Mouse (Mus musculus) forebrain, embryonic 11.5 days (tissue): ENCODE results near the gene Gls. TPM values are rescaled to one million over a fixed set of nuclear protein-coding genes. Genes with fewer than 3 reads are reported as not detected.

ENCODE experiments used
- ATAC-seq: fragments of 200-750 bp; cut with Nextera tagmentation; replicated peaks from 2 replicates; pipeline ENCODE4 v1.8.0; 2017; ENCODE audit warnings: moderate TSS enrichment; ENCODE audit not compliant: low FRiP score
- DNase-seq: peaks from one replicate; pipeline ENCODE4 v3.0.0-alpha.2; 2017; ENCODE audit warnings: low spot score
- H3K27ac ChIP-seq: fragments of 300-500 bp; sonication (generic); 2 replicates; pipeline ENCODE4 v1.5.1; 2014; ENCODE audit warnings: low read depth, low read length
- H3K27me3 ChIP-seq: fragments of 300-500 bp; sonication (generic); 2 replicates; pipeline ENCODE4 v1.6.1; 2014; ENCODE audit warnings: mild to moderate bottlenecking, low read length, mixed read lengths; ENCODE audit not compliant: control insufficient read depth, insufficient read depth
- H3K36me3 ChIP-seq: fragments of 300-500 bp; sonication (generic); 2 replicates; pipeline ENCODE4 v1.6.1; 2014; ENCODE audit warnings: mild to moderate bottlenecking, low read length, moderate library complexity, mixed read lengths; ENCODE audit not compliant: control insufficient read depth, insufficient read depth
- H3K4me1 ChIP-seq: fragments of 300-500 bp; sonication (generic); replicated peaks from 2 replicates; pipeline ENCODE4 v1.6.1; 2014; ENCODE audit warnings: low read length, mixed read lengths; ENCODE audit not compliant: control insufficient read depth, insufficient read depth
- H3K4me2 ChIP-seq: fragments of 300-500 bp; sonication (generic); 2 replicates; pipeline ENCODE4 v1.6.1; 2014; ENCODE audit warnings: low read depth, mild to moderate bottlenecking, low read length, moderate library complexity, mixed read lengths; ENCODE audit not compliant: severe bottlenecking
- H3K4me3 ChIP-seq: fragments of 300-500 bp; sonication (generic); 2 replicates; pipeline ENCODE4 v1.5.1; 2014; ENCODE audit warnings: low read depth, low read length
- H3K9ac ChIP-seq: fragments of 300-500 bp; sonication (generic); 2 replicates; pipeline ENCODE4 v1.6.1; 2014; ENCODE audit warnings: low read length
- H3K9me3 ChIP-seq: fragments of 300-500 bp; sonication (generic); 2 replicates; pipeline ENCODE4 v1.6.1; 2016; ENCODE audit warnings: low read length, mixed read lengths; ENCODE audit not compliant: control insufficient read depth
- whole genome bisulfite sequencing: fragments of 180-500 bp; shearing (Covaris S2); extraction: QIAGEN DNeasy Blood & Tissue Kit; methylation state at CpG from one replicate; pipeline ENCODE4 v1.1.7; 2014; 5-methylcytosine and 5-hydroxymethylcytosine counted together
- polyA plus RNA-seq: library from polyadenylated mRNA; unstranded; fragments of >200 nt; fragmentation: Nextera tagmentation; extraction: Ambion mirVana; gene quantifications from 2 replicates; pipeline ENCODE4 v1.2.1, GENCODE M21; 2014

The Gls gene
- polyA plus RNA-seq, 1 experiment from 2014 or later, result 34.6 TPM

- no peaks in the 10 kb centered on the region for H3K27me3 ChIP-seq
- no peak overlapping the region for H3K9ac ChIP-seq
- 77% methylated on average over 2 of the region's 2 CpGs for WGBS
- H3K36me3 ChIP-seq, result no peaks in the 10 kb centered on the region
- no peaks in the 10 kb centered on the region for H3K9me3 ChIP-seq
- no peaks in the 10 kb centered on the region for H3K4me1 ChIP-seq
- no peak for DNase-seq
- H3K4me3 ChIP-seq, result no peak overlapping the region
- no peak overlapping the region for H3K27ac ChIP-seq
- no peak for ATAC-seq
- H3K4me2 ChIP-seq, result no peak overlapping the region
These were observed 21.4 kb upstream of the Gls start for GRCm38 (mm10) chr1:52254411-52254810.

GRCm38 (mm10) chr1:52253386-52253785, 20.4 kb upstream of the Gls start:
- Histone ChIP-seq H3K9me3 (no peaks in the 10 kb centered on the region), H3K27ac (no peak overlapping the region), H3K36me3 (no peaks in the 10 kb centered on the region), H3K4me2 (no peak overlapping the region), H3K9ac (no peak overlapping the region), H3K4me1 (no peaks in the 10 kb centered on the region), H3K27me3 (no peaks in the 10 kb centered on the region), H3K4me3 (no peak overlapping the region)
- DNase-seq (no peak), ATAC-seq (no peak)
- 75% methylated on average over 6 of the region's 6 CpGs for WGBS

DNA sequence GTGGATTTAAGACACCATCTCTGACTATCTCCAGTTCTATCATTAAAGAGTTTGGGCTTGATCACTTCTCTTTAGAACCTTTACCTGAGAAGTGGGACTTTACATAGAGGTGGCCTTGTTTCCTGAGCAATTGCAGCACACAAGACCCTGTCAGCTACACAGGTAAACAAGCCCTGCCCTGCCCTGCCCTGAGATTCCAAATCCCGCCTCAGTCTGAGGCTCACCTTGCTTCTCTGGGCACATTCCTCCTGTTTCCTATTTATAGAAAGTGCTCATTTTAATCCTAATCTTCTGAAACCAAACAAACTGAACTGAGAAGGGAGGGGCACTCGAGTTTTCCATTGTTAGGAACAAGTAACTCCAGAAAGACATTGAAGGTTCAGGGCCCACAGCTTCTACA, 19.4 kb upstream of the Gls start:
- no peaks in the 10 kb centered on the region for H3K4me1 ChIP-seq
- no peak overlapping the region for H3K27ac ChIP-seq
- no peaks in the 10 kb centered on the region for H3K9me3 ChIP-seq
- no peak overlapping the region for H3K4me2 ChIP-seq
- H3K4me3 ChIP-seq, result no peak overlapping the region
- no peak overlapping the region for H3K9ac ChIP-seq
- no peak for ATAC-seq
- 73% methylated on average over 2 of the region's 2 CpGs for WGBS
- no peaks in the 10 kb centered on the region for H3K27me3 ChIP-seq
- H3K36me3 ChIP-seq, result no peaks in the 10 kb centered on the region
- no peak for DNase-seq

DNA sequence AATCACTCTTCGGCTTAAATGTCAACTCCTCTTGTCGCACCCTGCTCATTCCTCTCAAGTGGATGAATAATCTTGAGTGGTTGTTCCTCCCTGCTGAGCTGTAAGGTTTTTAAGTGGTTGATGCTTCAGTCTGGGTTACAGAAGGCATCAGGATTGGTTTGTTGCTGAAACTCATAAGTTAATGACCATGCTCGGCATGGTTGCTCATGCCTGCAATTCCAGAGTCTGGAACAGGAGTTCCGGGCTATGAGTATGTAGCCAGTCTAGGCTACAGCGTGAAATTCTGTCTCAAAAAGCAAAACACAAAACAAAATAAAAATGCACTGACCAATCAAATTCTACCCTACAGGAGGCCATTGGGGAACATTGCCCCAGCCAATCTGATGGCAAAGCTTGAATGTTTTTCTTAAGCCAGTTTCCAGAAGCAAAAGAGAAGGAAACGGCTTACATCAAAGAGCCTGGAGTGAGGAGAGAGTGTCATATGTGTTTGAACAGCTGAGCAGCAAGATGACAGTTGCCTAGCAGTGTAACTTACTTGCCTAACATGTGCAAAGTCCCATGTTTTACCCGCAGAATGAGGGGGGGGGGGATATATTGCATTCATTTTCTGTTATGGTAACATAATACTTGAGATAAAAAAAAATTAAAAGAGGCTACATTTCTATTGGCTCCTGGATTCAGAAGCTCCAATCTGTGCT, 18.2 kb upstream of the Gls start:
- Histone ChIP-seq H3K4me2 (no peak overlapping the region), H3K27me3 (no peaks in the 10 kb centered on the region), H3K4me1 (no peaks in the 10 kb centered on the region), H3K9me3 (no peaks in the 10 kb centered on the region), H3K9ac (no peak overlapping the region), H3K36me3 (no peaks in the 10 kb centered on the region), H3K4me3 (no peak overlapping the region), H3K27ac (no peak overlapping the region)
- DNase-seq (no peak), ATAC-seq (no peak)
- 77% methylated on average over 7 of the region's 7 CpGs for WGBS

DNA sequence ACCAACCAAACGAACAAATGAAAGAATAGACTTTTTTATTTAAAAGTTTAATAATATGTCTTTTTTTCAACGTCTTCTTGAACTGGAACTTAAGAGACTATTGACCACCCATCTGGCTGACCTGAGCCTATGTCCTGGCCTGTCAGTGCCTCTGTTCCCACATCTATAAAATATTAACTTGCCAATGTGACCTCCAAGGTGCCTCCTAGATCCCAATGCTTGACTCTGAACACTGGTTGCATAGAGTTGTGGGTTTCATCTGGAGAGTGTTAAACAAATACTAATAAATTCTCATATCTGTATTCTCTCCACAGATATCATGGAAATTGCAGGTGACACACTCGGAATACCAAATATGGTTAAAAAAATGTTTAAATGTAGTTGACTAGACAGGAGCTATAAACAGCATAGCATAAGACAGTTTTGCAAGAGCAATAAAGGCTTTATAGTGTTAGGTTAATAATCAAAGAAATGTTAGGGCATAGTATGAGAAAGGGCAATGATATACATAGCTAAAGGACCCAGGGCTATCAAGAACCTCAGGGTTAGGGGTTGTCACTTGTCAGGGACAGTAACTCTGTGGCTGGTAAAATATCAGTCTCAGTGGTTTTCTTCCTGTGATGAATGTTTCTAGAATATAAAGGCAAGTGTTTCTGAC, 16.0 kb upstream of the Gls start:
- no peak overlapping the region for H3K4me3 ChIP-seq
- no peak overlapping the region for H3K27ac ChIP-seq
- H3K36me3 ChIP-seq, result no peaks in the 10 kb centered on the region
- no peak for DNase-seq
- WGBS, result 87% methylated on average over 3 of the region's 3 CpGs
- no peak overlapping the region for H3K9ac ChIP-seq
- H3K4me1 ChIP-seq, result no peaks in the 10 kb centered on the region
- H3K4me2 ChIP-seq, result no peak overlapping the region
- H3K27me3 ChIP-seq, result no peaks in the 10 kb centered on the region
- no peaks in the 10 kb centered on the region for H3K9me3 ChIP-seq
- no peak for ATAC-seq

- DNase-seq (no peak), ATAC-seq (no peak)
- Histone ChIP-seq H3K36me3 (no peaks in the 10 kb centered on the region), H3K27ac (no peak overlapping the region), H3K4me1 (no peaks in the 10 kb centered on the region), H3K9me3 (no peaks in the 10 kb centered on the region), H3K4me2 (no peak overlapping the region), H3K9ac (no peak overlapping the region), H3K27me3 (no peaks in the 10 kb centered on the region), H3K4me3 (no peak overlapping the region)
- 50% methylated on average over 3 of the region's 3 CpGs for whole genome bisulfite sequencing
These were observed 9.2 kb upstream of the Gls start for GRCm38 (mm10) chr1:52242270-52242669.

DNA sequence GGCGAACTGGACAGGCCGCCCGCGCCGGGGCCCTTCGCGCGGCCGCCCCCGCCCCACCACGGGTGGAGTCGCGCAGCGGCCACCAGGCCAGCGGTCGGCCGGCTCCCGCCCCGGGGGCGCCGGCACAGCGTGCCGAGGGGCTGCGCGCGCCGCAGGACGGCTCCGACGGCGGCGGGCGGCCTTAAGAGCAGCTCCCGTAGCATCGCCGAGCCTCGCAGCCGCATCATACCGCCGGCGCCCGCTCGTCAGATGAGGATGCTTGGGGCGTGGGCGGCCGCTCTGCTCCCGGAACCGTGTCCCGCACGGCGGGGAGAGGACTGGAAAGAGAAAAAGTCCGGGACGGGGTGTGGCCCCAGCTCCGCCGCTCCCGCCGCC, 279 bp downstream of the Gls start:
- peak overlapping the region; percentile 91 for H3K9ac ChIP-seq
- H3K9me3 ChIP-seq, result no peaks in the 10 kb centered on the region
- 0 out of 2 replicates have a peak, but pooled peaks cover 2% of the 10 kb centered on the region for H3K4me1 ChIP-seq
- peak overlapping the region; percentile 88 for H3K27ac ChIP-seq
- 1% methylated on average over 49 of the region's 57 CpGs for WGBS
- peak; percentile 82 for ATAC-seq
- H3K36me3 ChIP-seq, result no peaks in the 10 kb centered on the region
- peak overlapping the region; percentile 66 for H3K4me2 ChIP-seq
- H3K4me3 ChIP-seq, result peak overlapping the region; percentile 85
- DNase-seq, result no peak
- no peaks in the 10 kb centered on the region; the same call in 1 of the 2 replicates for H3K27me3 ChIP-seq

GRCm38 (mm10) chr1:52231939-52232765, 880 bp downstream of the Gls start:
- Histone ChIP-seq H3K4me3 (peak overlapping the region; percentile 85), H3K36me3 (no peaks in the 10 kb centered on the region), H3K4me2 (peak overlapping the region; percentile 66), H3K9ac (peak overlapping the region; percentile 91), H3K27me3 (no peaks in the 10 kb centered on the region; the same call in 1 of the 2 replicates), H3K4me1 (0 out of 2 replicates have a peak, but pooled peaks cover 2% of the 10 kb centered on the region), H3K9me3 (no peaks in the 10 kb centered on the region), H3K27ac (peak overlapping the region; percentile 88)
- WGBS, result 1% methylated on average over 61 of the region's 69 CpGs
- ATAC-seq (peak; percentile 47), DNase-seq (peak; percentile 87)
